Comparison of ENCODE assay signal across 8 mouse cellular contexts in genomic region chr4:55294255-55294687, GRCm38 (mm10). TPM values are rescaled to one million over a fixed set of nuclear protein-coding genes. Genes with fewer than 3 reads are reported as not detected.
DNase-seq lines count a peak whose midpoint lies in the region; ATAC-seq and TF ChIP-seq lines count a peak whose summit lies in the region.

No protein-coding gene starts in this region.

- no peaks in the 10 kb centered on the region for H3K27me3 ChIP-seq in forebrain, postnatal 0 days (ENCODE audit: insufficient read depth, low read length)
- H3K27me3 ChIP-seq in midbrain, embryonic 10.5 days (ENCODE audit: low read depth, poor library complexity, severe bottlenecking) = no peaks in the 10 kb centered on the region
- H3K27me3 ChIP-seq in stomach, embryonic 16.5 days (ENCODE audit: control insufficient read depth, insufficient read depth, low read length) = no peaks in the 10 kb centered on the region

- no peaks in the 10 kb centered on the region for H3K36me3 ChIP-seq in forebrain, postnatal 0 days (ENCODE audit: insufficient read depth)
- H3K36me3 ChIP-seq in midbrain, embryonic 10.5 days = no peaks in the 10 kb centered on the region
- no peaks in the 10 kb centered on the region for H3K36me3 ChIP-seq in stomach, embryonic 16.5 days (ENCODE audit: control insufficient read depth, insufficient read depth, low read length)

- peak; percentile 53 for TF ChIP-seq CTCF in forebrain, postnatal 0 days (IDR thresholded peaks at IDR 0.05; ENCODE audit: low read depth)
- no peak for TF ChIP-seq CTCF in layer of hippocampus, adult 2 months (conservative IDR thresholded peaks at IDR 0.05)

- peak overlapping the region; percentile 43 for H3K4me3 ChIP-seq in forebrain, postnatal 0 days (ENCODE audit: low read depth, low read length)
- peak overlapping the region; percentile 51 for H3K4me3 ChIP-seq in layer of hippocampus, adult 2 months
- H3K4me3 ChIP-seq in midbrain, embryonic 10.5 days = peak overlapping the region; percentile 46
- peak overlapping the region; percentile 39 for H3K4me3 ChIP-seq in stomach, embryonic 16.5 days (replicated peaks; ENCODE audit: low read length)

- H3K9ac ChIP-seq in forebrain, postnatal 0 days = peak overlapping the region; percentile 78
- H3K9ac ChIP-seq in stomach, embryonic 16.5 days (ENCODE audit: low read length) = peak overlapping the region; percentile 59

- peak overlapping the region; percentile 57 for H3K4me2 ChIP-seq in forebrain, postnatal 0 days (ENCODE audit: low read depth)
- peak overlapping the region; percentile 58 for H3K4me2 ChIP-seq in stomach, embryonic 16.5 days (ENCODE audit: low read depth, low read length)

- DNase-seq in heart, adult 11 months = peak; percentile 62
- no peak for DNase-seq in heart, postnatal 36 days
- DNase-seq in R1 (ENCODE audit: low read depth, low spot score) = peak; percentile 65
- DNase-seq in forebrain, postnatal 0 days = peak; percentile 87
- peak; percentile 15 to 41 for DNase-seq in layer of hippocampus, adult 2 months (ENCODE audit: low spot score in 2 of 2)
- DNase-seq in midbrain, embryonic 10.5 days (ENCODE audit: low spot score) = peak; percentile 89
- no peak for DNase-seq in spleen, postnatal 14 days (ENCODE audit: low spot score in 2 of 2)

- peak overlapping the region; percentile 89 for H3K27ac ChIP-seq in forebrain, postnatal 0 days (ENCODE audit: low read depth, low read length)
- peak overlapping the region; percentile 19 for H3K27ac ChIP-seq in layer of hippocampus, adult 2 months
- peak overlapping the region; percentile 87 for H3K27ac ChIP-seq in midbrain, embryonic 10.5 days (replicated peaks)
- no peak overlapping the region for H3K27ac ChIP-seq in stomach, embryonic 16.5 days (ENCODE audit: low read length)

- peak; percentile 95 for ATAC-seq in forebrain, postnatal 0 days
- no peak for ATAC-seq in stomach, embryonic 16.5 days (ENCODE audit: insufficient read depth, low FRiP score)

- H3K9me3 ChIP-seq in forebrain, postnatal 0 days (ENCODE audit: low read length) = no peaks in the 10 kb centered on the region
- H3K9me3 ChIP-seq in midbrain, embryonic 10.5 days (replicated peaks) = no peaks in the 10 kb centered on the region
- no peaks in the 10 kb centered on the region for H3K9me3 ChIP-seq in stomach, embryonic 16.5 days (replicated peaks; ENCODE audit: control insufficient read depth, low read length)

- 0 out of 2 replicates have a peak, but pooled peaks cover 6% of the 10 kb centered on the region for H3K4me1 ChIP-seq in forebrain, postnatal 0 days (ENCODE audit: insufficient read depth)
- peaks cover 35% of the 10 kb centered on the region for H3K4me1 ChIP-seq in midbrain, embryonic 10.5 days
- no peaks in the 10 kb centered on the region for H3K4me1 ChIP-seq in stomach, embryonic 16.5 days (ENCODE audit: control insufficient read depth, insufficient read depth, low read length)

- intact Hi-C loops in heart, postnatal 36 days (cut with DNase I) = loop anchor here (10.0 kb wide), 1 partner anchor 101 kb away; no protein-coding TSS in a partner anchor

- WGBS in forebrain, postnatal 0 days = under 1% methylated on average over 14 of the region's 14 CpGs
- WGBS in midbrain, embryonic 10.5 days = under 1% methylated on average over 14 of the region's 14 CpGs
- 2% methylated on average over 14 of the region's 14 CpGs for WGBS in stomach, embryonic 16.5 days

RNA-seq across cellular contexts. Expression of gene Rad23b, which starts 55.6 kb away (rescaled TPM):
- total RNA-seq in heart, postnatal 36 days (2021) = 100 to 1,000 TPM; 109 to 118 TPM
- total RNA-seq in forebrain, postnatal 0 days (2014; rRNA removed) = 202 and 222 TPM in 2 replicates
- 94.0 and 95.9 TPM in 2 replicates for polyA plus RNA-seq in forebrain, postnatal 0 days (2015; fragmentation: Nextera tagmentation; extraction: Ambion mirVana)
- total RNA-seq in layer of hippocampus, adult 2 months (2021) = 100 to 1,000 TPM; 173 to 183 TPM
- 82.0 and 91.4 TPM in 2 replicates for polyA plus RNA-seq in midbrain, embryonic 10.5 days (2016; fragmentation: Nextera tagmentation; extraction: Ambion mirVana)
- polyA plus RNA-seq in stomach, embryonic 16.5 days (2015; fragmentation: Nextera tagmentation; extraction: Ambion mirVana) = 53.9 and 67.2 TPM in 2 replicates

Comparison
In these comparisons a context has a peak if more than half of its experiments do, and no peak if none do; other contexts are left out.
1. DNase-seq: peak in heart, adult 11 months (single experiment), R1 (single experiment), forebrain, postnatal 0 days (single experiment), layer of hippocampus, adult 2 months (2 of 2) and midbrain, embryonic 10.5 days (single experiment); none in heart, postnatal 36 days (0 of 2) and spleen, postnatal 14 days (0 of 2).
2. Peak in every context shown above with its lines, with median percentiles within 50 percentile points of each other: H3K4me3 ChIP-seq.